Mouse (Mus musculus) olfactory bulb, adult 2 months (tissue): ENCODE results near the gene Pla2g4e.

Experiments
- CTCF ChIP-seq: fragments of 200-500 bp; IDR thresholded peaks from 2 replicates; pipeline ENCODE4 v1.5.1; 2012; ENCODE audit warnings: low read depth, mild to moderate bottlenecking, low read length, moderate library complexity; ENCODE audit not compliant: insufficient read depth
- POLR2A ChIP-seq: fragments of 200-500 bp; IDR thresholded peaks from 2 replicates; pipeline ENCODE4 v1.6.1; 2012; ENCODE audit warnings: mild to moderate bottlenecking, low read depth, low read length, moderate library complexity; ENCODE audit not compliant: insufficient read depth

DNA sequence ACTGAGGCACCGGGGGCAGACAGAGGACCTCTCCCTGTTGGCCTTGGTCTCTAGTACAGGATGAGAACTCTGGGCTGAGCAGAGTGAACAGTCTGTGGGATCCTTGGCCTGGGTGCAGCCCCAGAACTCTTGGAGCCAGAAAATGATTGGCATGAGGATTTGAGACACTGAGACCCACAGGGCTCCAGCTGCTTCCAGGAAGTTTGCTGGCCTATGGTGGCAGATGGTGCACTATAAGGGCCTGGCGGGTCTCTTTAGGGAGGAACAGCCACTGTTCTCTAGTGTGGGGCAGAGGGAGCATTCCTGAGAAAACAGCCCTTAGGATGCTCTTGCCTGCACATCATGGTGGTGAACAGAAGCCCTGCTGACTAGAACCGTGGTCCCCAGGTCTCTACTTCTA is 43.3 kb upstream of the Pla2g4e start:
- TF ChIP-seq CTCF (no peak), POLR2A (no peak)
